Mouse (Mus musculus) brain, embryonic 14.5 days (tissue): ENCODE results near the gene Tmem179b. TPM values are rescaled to one million over a fixed set of nuclear protein-coding genes. Genes with fewer than 3 reads are reported as not detected.
A peak's percentile ranks its signal among the peaks of the same experiment; 100 is the strongest.

Experiments
- DNase-seq: peaks from one replicate; pipeline ENCODE4 v3.0.0-alpha.2; 2011; ENCODE audit warnings: low read depth
- CTCF ChIP-seq: fragments of 200-500 bp; IDR thresholded peaks from 2 replicates; pipeline ENCODE4 v1.5.1; 2012; ENCODE audit warnings: inconsistent platforms, mild to moderate bottlenecking, moderate library complexity, borderline replicate concordance; ENCODE audit not compliant: insufficient read depth, insufficient read length; ENCODE audit errors: extremely low read depth
- POLR2A ChIP-seq: fragments of 200-500 bp; IDR thresholded peaks from 2 replicates; pipeline ENCODE4 v1.6.1; 2012; ENCODE audit warnings: mild to moderate bottlenecking, inconsistent platforms, borderline replicate concordance; ENCODE audit not compliant: poor library complexity, insufficient read depth, insufficient read length, severe bottlenecking; ENCODE audit errors: extremely low read depth
- polyA plus RNA-seq: library from polyadenylated mRNA; depleted of rRNA; stranded (reverse); fragments of >200 nt; gene quantifications from 2 replicates; pipeline ENCODE4 v1.2.3, GENCODE M21; 2012

Tmem179b gene
- polyA plus RNA-seq, 1 experiment: 25.4 TPM

- TF ChIP-seq POLR2A: peak; percentile 85; the same call in 1 of the 2 replicates
- no peak for TF ChIP-seq CTCF
- DNase-seq: peak; percentile 89
Measured at GRCm38 (mm10) chr19:8770567-8771270, 3.5 kb downstream of the Tmem179b start, which contains the start of gene Tmem223. Gene Tmem223, plus strand, starts transcription at chr19:8770996.

GRCm38 (mm10) chr19:8765562-8765961 is 8.7 kb downstream of the Tmem179b start:
- DNase-seq: no peak
- no peak for TF ChIP-seq POLR2A
- TF ChIP-seq CTCF: no peak

- TF ChIP-seq CTCF (no peak), POLR2A (no peak)
- no peak for DNase-seq
Measured at GRCm38 (mm10) chr19:8763276-8763675, 11.0 kb downstream of the Tmem179b start.

GRCm38 (mm10) chr19:8760757-8761156 is 13.5 kb downstream of the Tmem179b start:
- DNase-seq: no peak
- TF ChIP-seq CTCF: no peak
- TF ChIP-seq POLR2A: no peak

GRCm38 (mm10) chr19:8758899-8759298 is 15.4 kb downstream of the Tmem179b start:
- no peak for TF ChIP-seq CTCF
- no peak for DNase-seq

GRCm38 (mm10) chr19:8757471-8757998 is 16.7 kb downstream of the Tmem179b start:
- no peak for DNase-seq
- TF ChIP-seq POLR2A (no peak), CTCF (no peak)

- peak; percentile 97 for DNase-seq
- TF ChIP-seq POLR2A (peak; percentile 75), CTCF (no peak)
Measured at GRCm38 (mm10) chr19:8756635-8757387, 17.5 kb downstream of the Tmem179b start, which contains the start of gene Nxf1. Gene Nxf1, plus strand, starts transcription at chr19:8757073.

GRCm38 (mm10) chr19:8755652-8756051 is 18.6 kb downstream of the Tmem179b start:
- TF ChIP-seq POLR2A (no peak), CTCF (no peak)
- DNase-seq: no peak

GRCm38 (mm10) chr19:8747368-8747767 is 26.9 kb downstream of the Tmem179b start:
- no peak for DNase-seq
- no peak for TF ChIP-seq POLR2A
- no peak for TF ChIP-seq CTCF

GRCm38 (mm10) chr19:8745382-8745781 is 28.9 kb downstream of the Tmem179b start:
- TF ChIP-seq CTCF: no peak
- TF ChIP-seq POLR2A: no peak
- no peak for DNase-seq

- no peak for DNase-seq
- TF ChIP-seq CTCF: no peak
- TF ChIP-seq POLR2A: no peak
Measured at GRCm38 (mm10) chr19:8742176-8742575, 32.1 kb downstream of the Tmem179b start.
